Mouse (Mus musculus) gastrocnemius, adult 8-10 months (tissue): ENCODE results near the gene Cybb. TPM values are rescaled to one million over a fixed set of nuclear protein-coding genes. Genes with fewer than 3 reads are reported as not detected.

Experiments used
- total RNA-seq, 4 experiments: library from RNA; stranded (reverse); gene quantifications; 2 replicates each; pipeline ENCODE4 v1.2.4; 2022

The Cybb gene
- total RNA-seq, 4 experiments from 2014 or later: 0.17 to 2.2 (median 1.0) TPM

Other genes with a start within 250 kb of the Cybb start
- not detected for gene Gm14862, start 230.9 kb downstream of the Cybb start, total RNA-seq
- gene Xk, start 215.0 kb downstream of the Cybb start, total RNA-seq: 1 to 10 TPM; 4.2 to 6.5 (median 5.0) TPM
- 1 to 10 TPM in 1 of 4 experiments, not detected in 3; 1.2 TPM for gene H2al1m, start 204.0 kb downstream of the Cybb start, total RNA-seq
- gene H2al1k, start 137.1 kb downstream of the Cybb start, total RNA-seq: not detected
- gene H2al1o, start 84.6 kb upstream of the Cybb start, total RNA-seq: not detected
- 10 to 100 TPM; 42.1 to 67.4 (median 54.6) TPM for gene Dynlt3, start 175.2 kb upstream of the Cybb start, total RNA-seq